Mouse (Mus musculus) hindbrain, embryonic 10.5 days (tissue): Measurements from ENCODE around the gene Ly6g5c. TPM values are rescaled to one million over a fixed set of nuclear protein-coding genes. Genes with fewer than 3 reads are reported as not detected.

Experiments used
- DNase-seq: peaks from one replicate; pipeline ENCODE4 v3.0.0-alpha.2; 2017; ENCODE audit warnings: low spot score
- H3K27ac ChIP-seq: fragments of 300-500 bp; sonication (generic); 2 replicates; pipeline ENCODE4 v1.5.1; 2016; ENCODE audit warnings: mild to moderate bottlenecking, moderate library complexity
- H3K27me3 ChIP-seq: fragments of 300-500 bp; sonication (generic); 2 replicates; pipeline ENCODE4 v1.6.1; 2016; ENCODE audit warnings: mild to moderate bottlenecking; ENCODE audit not compliant: poor library complexity, insufficient read depth, severe bottlenecking
- H3K36me3 ChIP-seq: fragments of 300-500 bp; sonication (generic); 2 replicates; pipeline ENCODE4 v1.6.1; 2016; ENCODE audit warnings: mild to moderate bottlenecking, moderate library complexity
- H3K4me1 ChIP-seq: fragments of 300-500 bp; sonication (generic); replicated peaks from 2 replicates; pipeline ENCODE4 v1.6.1; 2016; ENCODE audit warnings: mild to moderate bottlenecking
- H3K4me3 ChIP-seq: fragments of 300-500 bp; sonication (generic); 2 replicates; pipeline ENCODE4 v1.5.1; 2016; ENCODE audit warnings: mild to moderate bottlenecking, moderate library complexity
- H3K9me3 ChIP-seq: fragments of 300-500 bp; sonication (generic); 2 replicates; pipeline ENCODE4 v1.6.1; 2016; ENCODE audit warnings: mild to moderate bottlenecking, moderate library complexity
- WGBS: fragments of 180-500 bp; shearing (Covaris S2); methylation state at CpG from one replicate; pipeline ENCODE4 v1.1.7; 2016; 5-methylcytosine and 5-hydroxymethylcytosine counted together
- polyA plus RNA-seq: library from polyadenylated mRNA; unstranded; fragments of >200 nt; fragmentation: Nextera tagmentation; extraction: Ambion mirVana; gene quantifications from 2 replicates; pipeline ENCODE4 v1.2.1, GENCODE M21; 2016

Gene Ly6g5c
- polyA plus RNA-seq, 1 experiment from 2014 or later, result not detected

DNA sequence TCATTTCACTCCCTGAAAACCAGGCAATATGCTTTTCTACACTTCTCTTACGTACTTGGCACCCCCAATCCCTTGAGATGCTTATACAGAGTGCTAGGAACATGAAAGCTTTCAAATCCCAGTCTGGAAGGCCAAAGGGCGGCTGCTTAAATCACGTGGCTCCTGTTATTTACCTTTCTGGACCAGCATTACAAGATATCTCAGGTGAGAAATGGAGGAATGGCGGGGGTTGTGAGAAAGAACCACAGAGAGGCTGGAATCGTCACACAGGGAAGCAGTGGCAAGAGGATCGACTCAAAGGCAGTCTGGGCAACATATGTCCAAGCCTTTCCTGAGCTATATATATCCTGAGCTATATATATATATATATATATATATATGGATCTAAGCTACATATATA, 17.5 kb downstream of the Ly6g5c start:
- Histone ChIP-seq H3K4me1 (peaks cover 56% of the 10 kb centered on the region), H3K27me3 (no peaks in the 10 kb centered on the region), H3K4me3 (peak overlapping the region; percentile 63), H3K27ac (0 out of 2 replicates have a peak overlapping the region, but pooled peaks have one; percentile 16), H3K9me3 (no peaks in the 10 kb centered on the region), H3K36me3 (peaks cover 41% of the 10 kb centered on the region)
- no peak for DNase-seq
- WGBS, result 33% methylated on average over 6 of the region's 6 CpGs

GRCm38 (mm10) chr17:35126206-35126611, 18.1 kb downstream of the Ly6g5c start, which contains the start of gene D17H6S53E:
Gene D17H6S53E, plus strand, starts transcription at chr17:35126373.
- Histone ChIP-seq H3K36me3 (peaks cover 41% of the 10 kb centered on the region), H3K9me3 (no peaks in the 10 kb centered on the region)
- WGBS, result under 1% methylated on average over 36 of the region's 36 CpGs

DNA sequence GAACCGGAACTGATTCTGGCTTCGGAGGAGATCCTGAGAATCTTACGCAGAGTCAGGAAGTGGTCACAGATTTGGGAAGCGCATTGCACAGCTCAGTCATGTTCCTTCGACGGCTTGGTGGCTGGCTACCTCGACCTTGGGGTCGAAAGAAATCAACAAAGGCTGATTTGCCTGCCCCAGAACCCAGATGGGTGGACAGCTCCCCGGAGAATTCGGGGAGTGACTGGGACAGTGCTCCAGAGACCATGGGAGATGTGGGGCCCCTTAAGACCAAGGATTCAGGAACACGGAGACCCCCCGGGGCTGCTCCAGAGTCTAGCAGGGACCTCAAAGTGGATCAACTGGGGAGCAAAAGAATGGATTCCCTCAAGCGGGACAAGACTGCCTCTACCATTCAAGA, 18.9 kb downstream of the Ly6g5c start:
- no peak for DNase-seq
- Histone ChIP-seq H3K4me3 (peak overlapping the region; percentile 63), H3K27me3 (no peaks in the 10 kb centered on the region), H3K27ac (peak overlapping the region; percentile 87; the same call in 1 of the 2 replicates), H3K4me1 (peaks cover 44% of the 10 kb centered on the region), H3K36me3 (peaks cover 41% of the 10 kb centered on the region), H3K9me3 (no peaks in the 10 kb centered on the region)
- WGBS, result 72% methylated on average over 13 of the region's 13 CpGs

More at GRCm38 (mm10) chr17:35126206-35126611, 18.1 kb downstream of the Ly6g5c start, which contains the start of gene D17H6S53E:
- Histone ChIP-seq H3K27me3 (no peaks in the 10 kb centered on the region), H3K4me3 (peak within 1 kb of the TSS; percentile 63), H3K27ac (peak within 1 kb of the TSS; percentile 87), H3K4me1 (peaks cover 52% of the 10 kb centered on the region)
- peak; percentile 80 for DNase-seq

GRCm38 (mm10) chr17:35128996-35129395, 20.9 kb downstream of the Ly6g5c start:
- peaks cover 34% of the 10 kb centered on the region for H3K4me1 ChIP-seq
- DNase-seq, result no peak
- H3K27me3 ChIP-seq, result no peaks in the 10 kb centered on the region
- H3K27ac ChIP-seq, result no peak overlapping the region
- WGBS, result 65% methylated on average over 11 of the region's 11 CpGs
- H3K9me3 ChIP-seq, result no peaks in the 10 kb centered on the region
- H3K4me3 ChIP-seq, result no peak overlapping the region
- H3K36me3 ChIP-seq, result peaks cover 28% of the 10 kb centered on the region

DNA sequence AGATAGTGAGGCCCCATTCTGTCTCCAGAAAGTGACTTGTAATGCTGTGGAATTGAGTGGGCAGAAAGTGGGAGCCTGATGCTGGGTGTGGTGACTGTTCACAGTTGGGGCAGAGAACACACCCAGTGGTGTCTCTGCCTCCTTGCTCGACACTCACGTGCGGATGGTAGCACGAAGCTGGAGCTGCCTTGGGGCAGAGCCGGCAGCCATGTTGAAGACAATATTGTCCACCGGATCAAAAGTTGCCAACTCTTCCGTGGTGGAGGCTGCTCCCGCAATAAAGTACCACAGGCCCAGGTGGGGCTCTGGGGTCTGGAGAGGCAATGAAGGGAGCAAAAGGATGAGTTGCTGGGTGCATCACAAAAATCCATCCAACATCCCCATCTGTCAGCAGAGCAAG, 23.0 kb downstream of the Ly6g5c start:
- Histone ChIP-seq H3K4me3 (no peak overlapping the region), H3K36me3 (peaks cover 17% of the 10 kb centered on the region; the same call in 1 of the 2 replicates), H3K4me1 (peaks cover 26% of the 10 kb centered on the region), H3K27ac (no peak overlapping the region), H3K27me3 (no peaks in the 10 kb centered on the region), H3K9me3 (no peaks in the 10 kb centered on the region)
- 91% methylated on average over 8 of the region's 8 CpGs for WGBS
- no peak for DNase-seq

DNA sequence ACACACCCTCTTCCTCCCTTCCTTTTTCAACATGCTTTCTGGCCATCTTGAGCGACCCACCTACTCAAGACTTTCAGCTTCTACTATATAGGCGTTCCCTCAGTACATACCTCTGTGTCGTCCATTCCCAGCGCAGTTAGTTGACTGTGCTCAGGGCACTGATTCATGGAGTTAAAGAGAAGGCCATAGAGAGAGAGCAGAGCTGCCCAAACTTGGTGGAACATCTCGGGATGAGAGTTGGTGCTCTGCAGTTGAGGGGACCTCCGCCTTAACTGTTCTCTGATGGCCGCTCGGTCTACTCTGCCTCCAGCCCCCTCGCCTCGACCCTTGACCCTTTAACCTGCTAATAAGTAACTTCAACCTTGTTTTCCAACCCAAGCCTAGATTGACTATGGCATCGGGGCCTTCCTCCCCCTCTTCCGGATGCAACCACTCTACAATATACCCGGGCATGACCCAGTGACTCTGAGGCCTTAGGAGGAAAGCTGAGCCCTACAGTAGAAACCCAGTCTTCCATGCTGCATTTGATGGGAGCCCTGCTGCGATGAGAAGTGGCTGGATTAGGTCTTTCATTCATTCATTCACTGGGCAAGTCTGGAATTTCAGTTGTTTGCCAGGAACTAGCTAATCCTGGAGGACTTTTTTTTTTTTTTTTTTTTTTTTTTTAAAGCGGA, 23.6 kb downstream of the Ly6g5c start, which contains the start of gene Apom:
Gene Apom, minus strand, starts transcription at position 551 of the 674 bp plus-strand sequence.
- Histone ChIP-seq H3K4me3 (no peak within 1 kb of the TSS), H3K36me3 (peaks cover 17% of the 10 kb centered on the region; the same call in 1 of the 2 replicates), H3K9me3 (no peaks in the 10 kb centered on the region), H3K27ac (no peak within 1 kb of the TSS), H3K27me3 (no peaks in the 10 kb centered on the region), H3K4me1 (peaks cover 26% of the 10 kb centered on the region)
- no peak for DNase-seq
- 89% methylated on average over 15 of the region's 15 CpGs for WGBS

GRCm38 (mm10) chr17:35132174-35132560, 24.1 kb downstream of the Ly6g5c start:
- Histone ChIP-seq H3K9me3 (no peaks in the 10 kb centered on the region), H3K4me1 (peaks cover 26% of the 10 kb centered on the region), H3K27ac (no peak overlapping the region), H3K4me3 (no peak overlapping the region), H3K27me3 (no peaks in the 10 kb centered on the region), H3K36me3 (peaks cover 16% of the 10 kb centered on the region; the same call in 1 of the 2 replicates)
- 76% methylated on average over 3 of the region's 3 CpGs for WGBS
- DNase-seq, result no peak

DNA sequence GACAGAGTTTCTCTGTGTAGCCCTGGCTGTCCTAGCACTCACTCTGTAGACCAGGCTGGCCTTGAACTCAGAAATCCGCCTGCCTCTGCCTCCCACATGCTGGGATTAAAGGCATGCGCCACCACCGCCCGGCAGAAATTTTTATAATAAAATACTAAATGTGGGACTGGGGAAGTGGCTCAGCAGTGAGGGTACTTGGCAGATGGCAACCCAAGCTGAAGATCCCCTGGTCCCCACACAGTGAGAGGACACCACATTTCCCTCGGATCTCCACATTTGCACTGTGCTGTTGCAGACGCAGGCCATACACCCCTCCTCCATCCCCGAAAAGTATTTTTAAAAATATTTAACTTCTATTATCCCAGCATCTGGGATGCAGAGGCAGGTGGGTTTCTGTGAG, 25.4 kb downstream of the Ly6g5c start:
- H3K27ac ChIP-seq, result no peak overlapping the region

DNA sequence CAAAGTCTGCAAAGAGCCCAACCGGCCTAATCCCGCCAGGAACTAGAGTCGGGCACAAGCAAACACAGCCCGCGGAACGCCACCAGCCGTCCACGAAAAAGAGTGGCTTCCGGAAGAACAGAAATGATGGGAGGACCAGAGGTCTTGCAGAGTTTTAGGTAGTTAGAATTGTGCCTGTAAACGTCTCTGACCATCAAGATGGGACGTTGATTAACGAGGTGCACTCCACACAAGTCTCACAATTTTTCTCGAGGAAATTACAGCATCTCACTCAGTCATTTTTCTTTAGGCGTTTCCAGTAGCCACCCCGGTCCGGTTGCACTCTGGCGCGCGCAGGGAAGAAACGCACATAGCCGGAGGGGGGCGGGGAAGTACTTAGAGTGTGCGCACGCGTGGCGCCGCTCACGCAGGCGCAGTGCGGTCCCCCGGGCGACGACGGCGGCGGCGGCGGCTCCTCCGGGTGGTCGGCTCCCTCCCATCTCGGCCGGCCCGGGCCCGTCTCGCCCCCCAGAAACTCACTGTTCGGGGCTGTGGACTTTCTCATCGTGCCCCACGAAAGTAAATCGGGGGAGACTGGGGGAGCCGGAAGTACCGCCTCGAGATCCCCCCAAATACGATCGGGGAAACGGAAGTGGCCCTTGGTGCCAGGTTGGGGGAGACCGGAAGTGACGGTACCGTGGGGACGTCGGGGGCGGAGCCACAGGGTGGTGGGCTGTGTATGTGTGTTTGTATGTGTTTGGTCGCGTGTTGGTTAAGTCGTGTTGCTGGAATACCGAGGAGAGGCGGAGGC, 26.9 kb downstream of the Ly6g5c start, which contains the start of gene Bag6:
Gene Bag6, plus strand, starts transcription at position 378 of the 790 bp plus-strand sequence.
- H3K27ac ChIP-seq, result peak within 1 kb of the TSS; percentile 99
- H3K4me3 ChIP-seq, result peak within 1 kb of the TSS; percentile 88
- under 1% methylated on average over 66 of the region's 66 CpGs for WGBS
- DNase-seq, result peak; percentile 94
- H3K4me1 ChIP-seq, result peaks cover 20% of the 10 kb centered on the region
- no peaks in the 10 kb centered on the region for H3K27me3 ChIP-seq
- peaks cover 27% of the 10 kb centered on the region for H3K36me3 ChIP-seq
- no peaks in the 10 kb centered on the region for H3K9me3 ChIP-seq

More for the DNA sequence above, 25.4 kb downstream of the Ly6g5c start:
- Histone ChIP-seq H3K9me3 (no peaks in the 10 kb centered on the region), H3K4me1 (peaks cover 25% of the 10 kb centered on the region), H3K36me3 (peaks cover 19% of the 10 kb centered on the region), H3K4me3 (no peak overlapping the region; the same call in 1 of the 2 replicates), H3K27me3 (no peaks in the 10 kb centered on the region)
- DNase-seq, result no peak
- 96% methylated on average over 7 of the region's 7 CpGs for whole genome bisulfite sequencing

GRCm38 (mm10) chr17:35135591-35136320, 27.7 kb downstream of the Ly6g5c start:
- WGBS, result under 1% methylated on average over 43 of the region's 43 CpGs

DNA sequence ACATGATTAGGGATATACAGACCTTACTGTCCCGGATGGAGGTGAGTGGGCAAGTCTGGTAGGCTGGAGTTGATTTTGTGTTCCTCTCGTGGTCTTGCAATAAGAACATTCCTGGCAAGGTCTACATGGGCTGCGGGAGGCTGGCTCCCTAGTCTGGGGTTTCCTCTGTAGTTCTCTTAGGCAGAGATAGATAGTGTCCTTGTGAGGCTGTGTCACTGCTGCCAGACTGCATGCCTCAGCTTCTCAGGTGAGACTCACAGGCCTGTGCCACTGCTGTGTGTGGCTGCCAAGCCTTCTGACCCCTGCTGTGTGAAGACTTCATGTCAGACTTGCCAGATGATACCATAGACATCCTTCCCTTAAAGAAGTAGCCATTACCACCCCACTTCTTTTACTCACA, 31.2 kb downstream of the Ly6g5c start:
- Histone ChIP-seq H3K36me3 (peaks cover 70% of the 10 kb centered on the region), H3K4me1 (peaks cover 26% of the 10 kb centered on the region), H3K4me3 (no peak overlapping the region; the same call in 1 of the 2 replicates), H3K27ac (no peak overlapping the region), H3K9me3 (peaks cover 7% of the 10 kb centered on the region; the same call in 1 of the 2 replicates), H3K27me3 (no peaks in the 10 kb centered on the region)
- WGBS, result 96% methylated on average over 3 of the region's 3 CpGs
- no peak for DNase-seq

More at GRCm38 (mm10) chr17:35135591-35136320, 27.7 kb downstream of the Ly6g5c start:
- H3K4me3 ChIP-seq, result peak overlapping the region; percentile 88
- no peaks in the 10 kb centered on the region for H3K9me3 ChIP-seq
- peak overlapping the region; percentile 99 for H3K27ac ChIP-seq
- DNase-seq, result no peak
- no peaks in the 10 kb centered on the region for H3K27me3 ChIP-seq
- H3K36me3 ChIP-seq, result peaks cover 35% of the 10 kb centered on the region
- peaks cover 26% of the 10 kb centered on the region for H3K4me1 ChIP-seq

- no peak for DNase-seq
- 82% methylated on average over 16 of the region's 16 CpGs for WGBS
- peaks cover 7% of the 10 kb centered on the region; the same call in 1 of the 2 replicates for H3K9me3 ChIP-seq
- H3K36me3 ChIP-seq, result peaks cover 83% of the 10 kb centered on the region
- no peaks in the 10 kb centered on the region for H3K27me3 ChIP-seq
- no peak overlapping the region for H3K27ac ChIP-seq
- peaks cover 26% of the 10 kb centered on the region for H3K4me1 ChIP-seq
- H3K4me3 ChIP-seq, result peak overlapping the region; percentile 23; the same call in 1 of the 2 replicates
Observed at GRCm38 (mm10) chr17:35140490-35140996, 32.5 kb downstream of the Ly6g5c start.
